Mouse (Mus musculus): ENCODE data around the gene 4933411K16Rik. TPM values are rescaled to one million over a fixed set of nuclear protein-coding genes. Genes with fewer than 3 reads are reported as not detected.

The 4933411K16Rik gene
- polyA plus RNA-seq, 1 experiment: 0.18 TPM

GRCm38 (mm10) chr19:42068441-42069240, 16.6 kb downstream of the 4933411K16Rik start:
- Histone ChIP-seq H3K27me3 (ENCODE audit: control insufficient read depth, insufficient read depth, insufficient read length) (no peaks in the 10 kb centered on the region), H3ac (ENCODE audit: control insufficient read depth, insufficient read length, low read depth) (no peak overlapping the region), H3K36me3 (ENCODE audit: control insufficient read depth, insufficient read depth) (no peaks in the 10 kb centered on the region), H3K4me3 (ENCODE audit: insufficient read depth, poor library complexity, severe bottlenecking) (no peak overlapping the region), H3K79me2 (ENCODE audit: control insufficient read depth, insufficient read depth) (no peaks in the 10 kb centered on the region), H3K79me3 (ENCODE audit: low read depth) (no peaks in the 10 kb centered on the region)
- TF ChIP-seq MYOG (IDR thresholded peaks at IDR 0.05; ENCODE audit: control insufficient read depth, extremely low read depth, insufficient read length): no peak
- no peak for TF ChIP-seq MYOD1 (IDR thresholded peaks at IDR 0.05; ENCODE audit: control insufficient read depth, insufficient read length, low read depth)
- no peak for TF ChIP-seq MAX (IDR thresholded peaks at IDR 0.05)
- no peak for TF ChIP-seq USF1 (IDR thresholded peaks at IDR 0.05; ENCODE audit: low read depth)
- no peak for TF ChIP-seq CTCF (IDR thresholded peaks at IDR 0.05; ENCODE audit: control insufficient read depth, insufficient read depth, insufficient read length)
- TF ChIP-seq FOSL1 (IDR thresholded peaks at IDR 0.05; ENCODE audit: insufficient read depth, low read length, poor library complexity, severe bottlenecking): no peak
- TF ChIP-seq CEBPB (IDR thresholded peaks at IDR 0.05; ENCODE audit: low read depth): no peak

- TF ChIP-seq CEBPB (IDR thresholded peaks at IDR 0.05; ENCODE audit: low read depth): no peak
- no peak for TF ChIP-seq FOSL1 (IDR thresholded peaks at IDR 0.05; ENCODE audit: insufficient read depth, low read length, poor library complexity, severe bottlenecking)
- TF ChIP-seq MYOG (IDR thresholded peaks at IDR 0.05; ENCODE audit: control insufficient read depth, extremely low read depth, insufficient read length): no peak
- peak; percentile 24 for TF ChIP-seq CTCF (IDR thresholded peaks at IDR 0.05; ENCODE audit: control insufficient read depth, insufficient read depth, insufficient read length)
- Histone ChIP-seq H3K27me3 (ENCODE audit: control insufficient read depth, insufficient read depth, insufficient read length) (no peaks in the 10 kb centered on the region), H3K36me3 (ENCODE audit: control insufficient read depth, insufficient read depth) (no peaks in the 10 kb centered on the region), H3K79me3 (ENCODE audit: low read depth) (no peaks in the 10 kb centered on the region), H3K4me3 (ENCODE audit: insufficient read depth, poor library complexity, severe bottlenecking) (no peak overlapping the region), H3K79me2 (ENCODE audit: control insufficient read depth, insufficient read depth) (no peaks in the 10 kb centered on the region), H3ac (ENCODE audit: control insufficient read depth, insufficient read length, low read depth) (no peak overlapping the region)
Measured at GRCm38 (mm10) chr19:42069241-42069525, 17.1 kb downstream of the 4933411K16Rik start.

- Histone ChIP-seq H3K4me3 (ENCODE audit: insufficient read depth, poor library complexity, severe bottlenecking) (no peak overlapping the region), H3K36me3 (ENCODE audit: control insufficient read depth, insufficient read depth) (no peaks in the 10 kb centered on the region), H3ac (ENCODE audit: control insufficient read depth, insufficient read length, low read depth) (no peak overlapping the region), H3K79me3 (ENCODE audit: low read depth) (no peaks in the 10 kb centered on the region), H3K27me3 (ENCODE audit: control insufficient read depth, insufficient read depth, insufficient read length) (no peaks in the 10 kb centered on the region), H3K79me2 (ENCODE audit: control insufficient read depth, insufficient read depth) (no peaks in the 10 kb centered on the region)
- TF ChIP-seq CTCF (IDR thresholded peaks at IDR 0.05; ENCODE audit: control insufficient read depth, insufficient read depth, insufficient read length) (peak; percentile 39), MYOD1 (IDR thresholded peaks at IDR 0.05; ENCODE audit: control insufficient read depth, insufficient read length, low read depth) (no peak), MAX (IDR thresholded peaks at IDR 0.05) (no peak), MYOG (IDR thresholded peaks at IDR 0.05; ENCODE audit: control insufficient read depth, extremely low read depth, insufficient read length) (no peak), CEBPB (IDR thresholded peaks at IDR 0.05; ENCODE audit: low read depth) (no peak), FOSL1 (IDR thresholded peaks at IDR 0.05; ENCODE audit: insufficient read depth, low read length, poor library complexity, severe bottlenecking) (no peak), USF1 (IDR thresholded peaks at IDR 0.05; ENCODE audit: low read depth) (no peak)
Measured at GRCm38 (mm10) chr19:42071221-42071620, 19.2 kb downstream of the 4933411K16Rik start.

GRCm38 (mm10) chr19:42071886-42072608, 20.0 kb downstream of the 4933411K16Rik start:
- no peaks in the 10 kb centered on the region for H3K27me3 ChIP-seq (ENCODE audit: control insufficient read depth, insufficient read depth, insufficient read length)
- H3K79me2 ChIP-seq (ENCODE audit: control insufficient read depth, insufficient read depth): no peaks in the 10 kb centered on the region
- no peaks in the 10 kb centered on the region for H3K36me3 ChIP-seq (ENCODE audit: control insufficient read depth, insufficient read depth)
- H3K79me3 ChIP-seq (ENCODE audit: low read depth): no peaks in the 10 kb centered on the region
- no peak for TF ChIP-seq MYOG (IDR thresholded peaks at IDR 0.05; ENCODE audit: control insufficient read depth, extremely low read depth, insufficient read length)
- TF ChIP-seq MAX (IDR thresholded peaks at IDR 0.05): no peak
- TF ChIP-seq CEBPB (IDR thresholded peaks at IDR 0.05; ENCODE audit: low read depth): no peak
- TF ChIP-seq FOSL1 (IDR thresholded peaks at IDR 0.05; ENCODE audit: insufficient read depth, low read length, poor library complexity, severe bottlenecking): no peak
- no peak for TF ChIP-seq CTCF (IDR thresholded peaks at IDR 0.05; ENCODE audit: control insufficient read depth, insufficient read depth, insufficient read length)
- TF ChIP-seq MYOD1 (IDR thresholded peaks at IDR 0.05; ENCODE audit: control insufficient read depth, insufficient read length, low read depth): no peak
- TF ChIP-seq USF1 (IDR thresholded peaks at IDR 0.05; ENCODE audit: low read depth): no peak
- H3ac ChIP-seq (ENCODE audit: control insufficient read depth, insufficient read length, low read depth): no peak overlapping the region
- no peak overlapping the region for H3K4me3 ChIP-seq (ENCODE audit: insufficient read depth, poor library complexity, severe bottlenecking)

- no peak for TF ChIP-seq CTCF (IDR thresholded peaks at IDR 0.05; ENCODE audit: control insufficient read depth, insufficient read depth, insufficient read length)
- no peak for TF ChIP-seq USF1 (IDR thresholded peaks at IDR 0.05; ENCODE audit: low read depth)
- H3K27me3 ChIP-seq (ENCODE audit: control insufficient read depth, insufficient read depth, insufficient read length): no peaks in the 10 kb centered on the region
- no peak overlapping the region for H3K4me3 ChIP-seq (ENCODE audit: insufficient read depth, poor library complexity, severe bottlenecking)
- H3K79me2 ChIP-seq (ENCODE audit: control insufficient read depth, insufficient read depth): no peaks in the 10 kb centered on the region
- H3ac ChIP-seq (ENCODE audit: control insufficient read depth, insufficient read length, low read depth): no peak overlapping the region
- H3K36me3 ChIP-seq (ENCODE audit: control insufficient read depth, insufficient read depth): no peaks in the 10 kb centered on the region
- H3K79me3 ChIP-seq (ENCODE audit: low read depth): no peaks in the 10 kb centered on the region
Measured at GRCm38 (mm10) chr19:42072802-42073201, 20.8 kb downstream of the 4933411K16Rik start.
